Mouse (Mus musculus): ENCODE measurements around the gene Olfr810.

The Olfr810 gene

GRCm38 (mm10) chr10:129794817-129795216 is at the start of gene Olfr810:
Gene Olfr810 (minus strand): TSS chr10:129794917.
- no peak for DNase-seq (ENCODE audit: low read depth, low spot score)

GRCm38 (mm10) chr10:129804296-129804695 is 9.6 kb upstream of the Olfr810 start, which contains the start of gene Olfr811:
Gene Olfr811 (minus strand): TSS chr10:129804396.
- DNase-seq (ENCODE audit: low read depth, low spot score) = no peak

DNA sequence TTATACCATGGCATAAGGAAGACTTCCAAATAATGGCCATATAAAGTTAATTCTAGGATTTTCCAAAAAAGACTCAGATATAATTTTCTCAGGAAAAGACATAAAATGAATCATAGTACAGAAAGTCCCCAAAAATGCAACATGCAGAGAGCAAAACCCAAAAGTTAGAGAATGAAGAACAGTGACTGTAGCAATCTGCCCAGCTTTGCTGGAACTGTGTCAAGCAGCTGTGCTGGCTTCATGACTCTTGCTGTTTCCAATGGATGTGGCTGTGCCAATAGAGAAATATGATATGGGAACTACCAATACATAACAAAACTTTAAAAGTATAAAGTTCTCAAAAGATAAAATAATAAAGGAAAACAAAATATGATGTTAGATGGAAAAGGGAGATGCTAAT is 16.6 kb downstream of the Olfr810 start:
- no peak for DNase-seq (ENCODE audit: low read depth, low spot score)

DNA sequence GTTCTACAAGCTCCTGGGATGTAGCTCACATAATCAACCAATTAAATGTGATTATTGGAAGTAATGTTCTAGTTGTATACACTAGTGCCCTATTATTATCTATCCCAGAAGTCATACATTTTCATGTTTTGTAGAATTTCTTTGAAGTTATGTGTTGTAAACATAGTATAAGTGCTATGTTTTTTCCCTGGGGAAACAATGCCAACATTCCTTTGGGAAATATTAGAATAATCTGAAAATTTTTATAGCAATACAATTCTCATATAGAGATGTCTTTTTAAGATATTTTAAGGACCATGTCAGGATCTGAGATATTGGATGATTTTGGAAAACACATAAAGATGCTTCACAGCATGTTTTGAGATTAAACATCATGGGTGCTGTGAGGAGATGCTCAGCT is 20.4 kb downstream of the Olfr810 start, which contains the start of gene Olfr809:
Gene Olfr809 (plus strand): TSS at position 301 of the 400 bp plus-strand sequence.
- no peak for DNase-seq (ENCODE audit: low read depth, low spot score)

- DNase-seq (ENCODE audit: low read depth, low spot score) = no peak
These were observed 29.5 kb downstream of the Olfr810 start, which contains the start of gene Olfr808 for GRCm38 (mm10) chr10:129765182-129765581. Gene Olfr808 (plus strand): TSS chr10:129765482.

DNA sequence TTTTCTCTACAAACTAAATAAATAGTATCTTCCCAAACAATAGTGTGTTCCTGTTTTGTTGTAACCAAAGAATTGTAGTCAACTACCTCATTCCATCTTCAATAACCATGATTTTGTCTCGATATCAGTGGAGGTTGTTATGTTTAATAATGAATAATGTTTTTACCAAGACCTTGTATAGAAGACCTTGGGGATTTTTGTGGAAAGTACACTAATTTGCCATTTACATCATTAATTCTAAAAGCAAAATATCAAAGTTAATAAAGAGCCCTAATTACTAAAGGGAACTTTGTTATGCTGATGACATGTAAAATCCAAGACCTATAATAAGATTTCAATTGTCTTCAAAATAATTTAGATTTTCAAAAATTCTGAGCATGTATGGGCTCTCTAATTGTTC is 37.0 kb downstream of the Olfr810 start, which contains the start of gene Olfr807:
Gene Olfr807 (minus strand): TSS at position 101 of the 400 bp plus-strand sequence.
- no peak for DNase-seq (ENCODE audit: low read depth, low spot score)

DNA sequence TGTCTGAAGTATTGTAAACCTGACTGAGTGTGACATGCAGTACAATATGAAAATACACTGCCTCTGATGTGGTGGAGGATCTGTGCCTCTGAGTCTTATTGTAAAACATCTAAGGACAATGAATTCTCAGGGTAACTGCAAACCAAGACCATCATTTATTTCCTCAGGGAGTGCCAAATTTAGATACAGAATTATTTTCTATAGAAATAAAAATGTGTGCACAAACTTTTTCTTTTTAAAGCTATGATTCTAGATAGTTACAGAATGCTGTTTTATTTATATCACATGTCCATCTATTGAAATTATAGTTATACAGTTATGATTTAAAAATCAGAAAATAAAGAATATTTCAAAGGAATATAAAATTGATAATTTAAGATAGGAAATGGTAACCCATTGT is 52.9 kb downstream of the Olfr810 start, which contains the start of gene Olfr806:
Gene Olfr806 (minus strand): TSS at position 101 of the 400 bp plus-strand sequence.
- DNase-seq (ENCODE audit: low read depth, low spot score) = no peak

Data from mesoderm, embryonic 11.5 days (tissue).